ENCODE assay signal across 1 mouse cellular context in genomic region chr5:115629672-115630071, GRCm38 (mm10).
TF ChIP-seq lines count a peak whose summit lies in the region.

No protein-coding gene starts in this region.

TF ChIP-seq in CH12.LX, 34 proteins besides CTCF, POLR2A, EP300 and RAD21 (continued from another document):
- TF ChIP-seq ZNF384 (IDR thresholded peaks at IDR 0.05; ENCODE audit: low read depth, low read length) = no peak
- no peak for TF ChIP-seq ELF1 (IDR thresholded peaks at IDR 0.05; ENCODE audit: low read depth, low read length)
- no peak for TF ChIP-seq ZKSCAN1 (IDR thresholded peaks at IDR 0.05; ENCODE audit: borderline replicate concordance, low read depth, low read length)
